ENCODE assay signal across 9 mouse cellular contexts in the genomic region with DNA sequence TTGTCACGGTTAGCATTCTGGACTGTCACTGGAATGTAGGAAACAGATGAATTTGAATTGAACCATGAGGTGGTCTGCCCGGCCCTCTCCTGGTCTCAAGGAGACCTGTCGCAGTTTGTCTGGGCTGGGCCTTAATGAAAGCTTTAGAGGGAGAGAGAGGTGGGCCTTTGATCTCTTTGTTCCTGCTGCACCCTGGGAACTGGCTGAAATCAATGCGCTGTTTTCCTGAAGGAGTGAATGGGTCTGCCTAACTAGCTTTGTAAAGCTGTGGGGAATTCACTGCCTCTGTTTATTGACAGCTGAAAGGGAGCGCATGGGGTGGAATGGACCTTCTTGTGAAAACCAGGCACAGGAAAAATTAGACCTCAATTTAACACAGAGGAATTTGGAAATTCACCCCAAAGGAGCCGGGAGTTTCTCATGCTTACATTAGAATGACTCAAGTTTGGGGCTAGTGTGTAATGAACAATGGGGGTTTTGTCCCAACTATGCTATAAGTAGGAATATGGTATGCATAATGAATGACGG. TPM values are rescaled to one million over a fixed set of nuclear protein-coding genes. Genes with fewer than 3 reads are reported as not detected.
DNase-seq lines count a peak whose midpoint lies in the region; ATAC-seq and TF ChIP-seq lines count a peak whose summit lies in the region.
"Had no signal": no experiment of that assay in that cellular context is flagged by ENCODE, and none has a peak within 500 bp of the region (broad histone marks: within the 10 kb centered on the region; RNA-seq: fewer than 3 reads in every experiment).

No protein-coding gene starts in this region.

- no peak overlapping the region for H3K4me2 ChIP-seq in kidney, embryonic 14.5 days (replicated peaks; ENCODE audit: low read depth, low read length)
- H3K4me2 ChIP-seq in hindbrain, embryonic 14.5 days (replicated peaks) = no peak overlapping the region
- H3K4me2 ChIP-seq in neural tube, embryonic 13.5 days = no peak overlapping the region
- no peak overlapping the region for H3K4me2 ChIP-seq in liver, postnatal 0 days (ENCODE audit: low read depth, low read length)

- no peak overlapping the region for H3K9ac ChIP-seq in kidney, embryonic 14.5 days (ENCODE audit: low read depth, low read length)
- H3K9ac ChIP-seq in hindbrain, embryonic 14.5 days = no peak overlapping the region
- no peak overlapping the region for H3K9ac ChIP-seq in neural tube, embryonic 13.5 days
- no peak overlapping the region for H3K9ac ChIP-seq in liver, postnatal 0 days (replicated peaks)

- TF ChIP-seq EP300 in liver, postnatal 0 days (IDR thresholded peaks at IDR 0.05; ENCODE audit: low read depth) = no peak

- H3K4me1 ChIP-seq in kidney, embryonic 14.5 days (ENCODE audit: control insufficient read depth, insufficient read depth, low read length) = peaks cover 41% of the 10 kb centered on the region
- H3K4me1 ChIP-seq in hindbrain, embryonic 14.5 days (replicated peaks; ENCODE audit: control insufficient read depth, insufficient read depth, low read length) = peaks cover 16% of the 10 kb centered on the region; the same call in 1 of the 2 replicates
- H3K4me1 ChIP-seq in neural tube, embryonic 13.5 days (replicated peaks) = peaks cover 36% of the 10 kb centered on the region
- H3K4me1 ChIP-seq in liver, postnatal 0 days (ENCODE audit: insufficient read depth) = no peaks in the 10 kb centered on the region

- no peak for ATAC-seq in kidney, embryonic 14.5 days (ENCODE audit: low FRiP score, low TSS enrichment)
- ATAC-seq in hindbrain, embryonic 14.5 days (ENCODE audit: low FRiP score) = peak; percentile 79
- peak; percentile 82 for ATAC-seq in neural tube, embryonic 13.5 days (ENCODE audit: low read depth)
- no peak for ATAC-seq in liver, postnatal 0 days

- WGBS in kidney, embryonic 14.5 days = 18% methylated on average over 7 of the region's 7 CpGs
- WGBS in hindbrain, embryonic 14.5 days = 6% methylated on average over 7 of the region's 7 CpGs
- WGBS in neural tube, embryonic 13.5 days = 5% methylated on average over 7 of the region's 7 CpGs
- WGBS in liver, postnatal 0 days (ENCODE audit: insufficient replicate concordance) = 72% methylated on average over 7 of the region's 7 CpGs

- peak overlapping the region; percentile 67; the same call in 1 of the 2 replicates for H3K27ac ChIP-seq in kidney, embryonic 14.5 days (ENCODE audit: low read depth, low read length)
- peak overlapping the region; percentile 32; the same call in 1 of the 2 replicates for H3K27ac ChIP-seq in hindbrain, embryonic 14.5 days
- peak overlapping the region; percentile 11 for H3K27ac ChIP-seq in neural tube, embryonic 13.5 days (replicated peaks)
- no peak overlapping the region for H3K27ac ChIP-seq in liver, postnatal 0 days (ENCODE audit: low read depth)

- DNase-seq in kidney, postnatal 14 days = no peak
- peak; percentile 70 for DNase-seq in embryo, embryonic 9.5 days (ENCODE audit: extremely low spot score)
- peak; percentile 29 for DNase-seq in hindbrain, embryonic 14.5 days (ENCODE audit: low spot score)
- no peak for DNase-seq in liver, postnatal 0 days
- DNase-seq in cerebellum, adult 9-10 months = no peak
- DNase-seq in cerebellum, postnatal 36 days = no peak
- DNase-seq: spleen, adult 18-20 months had no signal

- no peak overlapping the region for H3K4me3 ChIP-seq in kidney, embryonic 14.5 days (ENCODE audit: low read length)
- no peak overlapping the region for H3K4me3 ChIP-seq in hindbrain, embryonic 14.5 days (replicated peaks; ENCODE audit: low read length)
- H3K4me3 ChIP-seq in neural tube, embryonic 13.5 days = no peak overlapping the region
- no peak overlapping the region for H3K4me3 ChIP-seq in liver, postnatal 0 days (ENCODE audit: low read depth, low read length)

- no peaks in the 10 kb centered on the region for H3K9me3 ChIP-seq in kidney, embryonic 14.5 days (ENCODE audit: control insufficient read depth, low read length)
- no peaks in the 10 kb centered on the region for H3K9me3 ChIP-seq in hindbrain, embryonic 14.5 days (ENCODE audit: control insufficient read depth, low read length)
- H3K9me3 ChIP-seq in neural tube, embryonic 13.5 days = no peaks in the 10 kb centered on the region
- H3K9me3 ChIP-seq in liver, postnatal 0 days (ENCODE audit: low read length) = no peaks in the 10 kb centered on the region

- peaks cover 3% of the 10 kb centered on the region; the same call in 1 of the 2 replicates for H3K36me3 ChIP-seq in kidney, embryonic 14.5 days (ENCODE audit: control insufficient read depth, insufficient read depth, low read length)
- H3K36me3 ChIP-seq in hindbrain, embryonic 14.5 days (replicated peaks; ENCODE audit: control insufficient read depth, insufficient read depth) = no peaks in the 10 kb centered on the region
- no peaks in the 10 kb centered on the region for H3K36me3 ChIP-seq in neural tube, embryonic 13.5 days
- no peaks in the 10 kb centered on the region for H3K36me3 ChIP-seq in liver, postnatal 0 days (replicated peaks; ENCODE audit: insufficient read depth, low read length)

- no peak for TF ChIP-seq CTCF in liver, postnatal 0 days (IDR thresholded peaks at IDR 0.05; ENCODE audit: low read depth)

- no peaks in the 10 kb centered on the region for H3K27me3 ChIP-seq in kidney, embryonic 14.5 days (ENCODE audit: control insufficient read depth, insufficient read depth, low read length)
- H3K27me3 ChIP-seq in hindbrain, embryonic 14.5 days (ENCODE audit: control insufficient read depth, insufficient read depth, low read length) = no peaks in the 10 kb centered on the region
- no peaks in the 10 kb centered on the region for H3K27me3 ChIP-seq in neural tube, embryonic 13.5 days
- H3K27me3 ChIP-seq in liver, postnatal 0 days (ENCODE audit: insufficient read depth, low read length) = no peaks in the 10 kb centered on the region

RNA-seq across cellular contexts. Expression of gene Plagl1, which starts 47.8 kb away (rescaled TPM):
- 116 and 125 TPM in 2 replicates for polyA plus RNA-seq in kidney, embryonic 14.5 days (2014; fragmentation: Nextera tagmentation; extraction: Ambion mirVana)
- polyA plus RNA-seq in hindbrain, embryonic 14.5 days (2014; fragmentation: Nextera tagmentation; extraction: Ambion mirVana) = 40.8 and 44.1 TPM in 2 replicates
- polyA plus RNA-seq in neural tube, embryonic 13.5 days (2015; fragmentation: Nextera tagmentation; extraction: Ambion mirVana) = 35.6 and 52.3 TPM in 2 replicates
- 11.3 and 12.6 TPM in 2 replicates for polyA plus RNA-seq in liver, postnatal 0 days (2015; fragmentation: Nextera tagmentation; extraction: Ambion mirVana)

Comparison
In these comparisons a context has a peak if more than half of its experiments do, and no peak if none do; other contexts are left out.
1. ATAC-seq: peak in hindbrain, embryonic 14.5 days (single experiment) and neural tube, embryonic 13.5 days (single experiment); none in kidney, embryonic 14.5 days (single experiment) and liver, postnatal 0 days (single experiment).
2. DNase-seq: peak in embryo, embryonic 9.5 days (single experiment) and hindbrain, embryonic 14.5 days (single experiment); none in kidney, postnatal 14 days (single experiment), liver, postnatal 0 days (single experiment), cerebellum, adult 9-10 months (single experiment) and cerebellum, postnatal 36 days (0 of 2).